Mouse (Mus musculus): ENCODE results near the gene Aldh3b2. TPM values are rescaled to one million over a fixed set of nuclear protein-coding genes. Genes with fewer than 3 reads are reported as not detected.

Gene Aldh3b2
- polyA plus RNA-seq, 1 experiment from 2014 or later: 44.0 TPM

DNA sequence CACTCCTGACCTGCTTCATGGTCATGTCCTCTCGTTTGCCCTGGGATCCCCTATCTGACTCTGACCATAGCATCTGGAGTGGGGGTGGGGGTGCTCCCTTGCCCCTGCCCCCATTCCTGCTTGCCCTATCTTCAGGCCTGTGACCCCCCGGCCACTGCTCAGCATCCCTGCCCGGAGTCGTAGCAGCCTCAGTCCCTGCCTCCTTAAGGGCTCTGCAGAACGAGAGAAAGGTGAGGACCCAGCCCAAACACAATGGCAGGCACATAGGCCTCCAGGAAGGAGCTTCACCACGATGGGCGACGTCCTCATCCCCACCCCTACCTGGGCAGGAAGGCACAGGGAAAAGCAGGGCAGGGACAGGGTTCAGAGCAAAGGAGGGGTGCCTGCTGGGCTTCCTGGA lies 26.2 kb downstream of the Aldh3b2 start:
- no peak overlapping the region for H3K27ac ChIP-seq (ENCODE audit: low read length)
- H3K9ac ChIP-seq (ENCODE audit: low read length): no peak overlapping the region
- H3K4me2 ChIP-seq (ENCODE audit: low read depth, low read length): no peak overlapping the region
- no peak for ATAC-seq (ENCODE audit: insufficient read depth, low FRiP score)
- peaks cover 16% of the 10 kb centered on the region for H3K4me1 ChIP-seq (ENCODE audit: control insufficient read depth, insufficient read depth, low read length)
- H3K36me3 ChIP-seq (ENCODE audit: control insufficient read depth, insufficient read depth, low read length): no peaks in the 10 kb centered on the region
- no peaks in the 10 kb centered on the region for H3K27me3 ChIP-seq (ENCODE audit: control insufficient read depth, insufficient read depth, low read length)
- WGBS: 70% methylated on average over 8 of the region's 8 CpGs
- H3K9me3 ChIP-seq (replicated peaks; ENCODE audit: control insufficient read depth, low read length): no peaks in the 10 kb centered on the region
- no peak overlapping the region for H3K4me3 ChIP-seq (replicated peaks; ENCODE audit: low read length)

DNA sequence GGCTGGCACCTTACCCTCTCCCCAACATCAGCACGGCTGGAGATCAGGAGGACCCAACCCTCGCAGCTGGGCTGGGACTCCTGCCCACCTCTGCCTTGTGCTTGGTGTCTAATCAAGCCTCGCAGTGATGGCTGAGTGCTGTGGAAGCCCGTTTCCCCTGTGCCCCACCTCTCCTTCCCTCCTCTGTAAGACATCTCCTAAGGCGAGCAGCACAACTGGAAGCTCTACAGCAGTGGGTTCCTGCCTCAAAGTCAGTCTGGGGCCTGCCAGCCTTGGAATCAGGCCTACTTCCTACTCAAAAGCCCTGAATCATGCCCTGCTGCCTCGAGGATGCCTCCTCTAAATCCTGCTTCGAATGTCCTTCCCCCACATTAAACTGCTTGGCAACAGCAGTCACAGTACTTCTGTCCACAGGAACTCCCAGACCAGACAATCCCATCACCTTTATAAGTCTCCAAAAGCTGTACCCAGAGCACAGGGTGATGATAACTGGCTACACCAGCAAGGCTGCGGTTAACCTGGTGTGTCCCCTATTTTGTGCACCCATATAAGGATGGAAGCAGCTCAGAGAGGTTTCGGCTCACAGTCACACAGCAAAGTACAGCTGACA lies 27.1 kb downstream of the Aldh3b2 start:
- 85% methylated on average over 9 of the region's 9 CpGs for WGBS
- Histone ChIP-seq H3K9ac (ENCODE audit: low read length) (peak overlapping the region; percentile 91), H3K4me2 (ENCODE audit: low read depth, low read length) (peak overlapping the region; percentile 82), H3K27ac (ENCODE audit: low read length) (0 out of 2 replicates have a peak overlapping the region, but pooled peaks have one; percentile 97), H3K4me1 (ENCODE audit: control insufficient read depth, insufficient read depth, low read length) (peaks cover 16% of the 10 kb centered on the region), H3K27me3 (ENCODE audit: control insufficient read depth, insufficient read depth, low read length) (no peaks in the 10 kb centered on the region), H3K9me3 (replicated peaks; ENCODE audit: control insufficient read depth, low read length) (no peaks in the 10 kb centered on the region), H3K36me3 (ENCODE audit: control insufficient read depth, insufficient read depth, low read length) (no peaks in the 10 kb centered on the region), H3K4me3 (replicated peaks; ENCODE audit: low read length) (peak overlapping the region; percentile 87)
- no peak for ATAC-seq (ENCODE audit: insufficient read depth, low FRiP score)

DNA sequence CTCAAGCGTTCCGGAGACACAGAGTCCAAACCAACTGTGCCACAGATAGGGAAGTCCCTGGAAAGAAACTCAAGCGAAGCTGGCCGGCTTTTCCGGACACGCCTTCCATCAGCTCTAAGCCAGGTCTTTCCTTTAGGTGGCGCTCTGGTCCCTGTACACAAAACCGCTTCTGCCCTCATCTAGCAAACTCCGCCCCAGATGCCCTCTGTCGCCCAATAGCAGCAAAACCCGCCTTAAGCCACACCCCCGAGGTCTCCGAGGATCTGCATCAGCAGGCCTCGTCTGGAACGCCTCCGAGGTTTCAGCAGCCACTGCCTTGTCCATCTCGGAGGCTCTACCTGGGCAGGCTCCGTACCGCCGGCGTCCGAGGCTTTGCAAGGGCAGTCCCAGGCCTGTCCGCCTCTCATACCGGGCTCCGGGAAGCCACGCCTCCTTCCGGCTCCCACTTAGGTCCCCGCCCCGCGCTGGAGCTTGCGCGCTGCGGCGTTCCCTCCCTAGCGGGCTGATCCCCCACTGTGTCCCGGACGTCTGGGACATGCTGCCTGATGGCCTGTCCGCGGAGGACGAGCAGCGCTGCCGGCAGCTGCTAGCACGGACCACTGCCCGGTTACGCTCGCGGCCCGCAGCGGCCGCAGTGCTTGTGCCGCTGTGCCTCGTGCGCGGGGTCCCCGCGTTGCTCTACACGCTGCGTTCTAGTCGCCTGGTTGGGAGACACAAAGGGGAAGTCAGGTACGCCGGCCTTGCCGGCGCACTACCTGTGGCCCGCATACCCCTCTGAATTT lies 28.2 kb downstream of the Aldh3b2 start, which contains the start of the genes Nudt8 and Gm49405:
Gene Nudt8 (plus strand): TSS at position 462 of the 782 bp plus-strand sequence.
Gene Gm49405 (plus strand): TSS at position 508 of the 782 bp plus-strand sequence.
- Histone ChIP-seq H3K27ac (ENCODE audit: low read length) (peak within 1 kb of the TSS; percentile 97), H3K9me3 (replicated peaks; ENCODE audit: control insufficient read depth, low read length) (no peaks in the 10 kb centered on the region), H3K4me2 (ENCODE audit: low read depth, low read length) (peak within 1 kb of the TSS; percentile 82), H3K4me3 (replicated peaks; ENCODE audit: low read length) (peak within 1 kb of the TSS; percentile 87), H3K9ac (ENCODE audit: low read length) (peak within 1 kb of the TSS; percentile 91), H3K27me3 (ENCODE audit: control insufficient read depth, insufficient read depth, low read length) (no peaks in the 10 kb centered on the region), H3K36me3 (ENCODE audit: control insufficient read depth, insufficient read depth, low read length) (no peaks in the 10 kb centered on the region), H3K4me1 (ENCODE audit: control insufficient read depth, insufficient read depth, low read length) (peaks cover 16% of the 10 kb centered on the region)
- ATAC-seq (ENCODE audit: insufficient read depth, low FRiP score): peak; percentile 93
- under 1% methylated on average over 64 of the region's 64 CpGs for WGBS

DNA sequence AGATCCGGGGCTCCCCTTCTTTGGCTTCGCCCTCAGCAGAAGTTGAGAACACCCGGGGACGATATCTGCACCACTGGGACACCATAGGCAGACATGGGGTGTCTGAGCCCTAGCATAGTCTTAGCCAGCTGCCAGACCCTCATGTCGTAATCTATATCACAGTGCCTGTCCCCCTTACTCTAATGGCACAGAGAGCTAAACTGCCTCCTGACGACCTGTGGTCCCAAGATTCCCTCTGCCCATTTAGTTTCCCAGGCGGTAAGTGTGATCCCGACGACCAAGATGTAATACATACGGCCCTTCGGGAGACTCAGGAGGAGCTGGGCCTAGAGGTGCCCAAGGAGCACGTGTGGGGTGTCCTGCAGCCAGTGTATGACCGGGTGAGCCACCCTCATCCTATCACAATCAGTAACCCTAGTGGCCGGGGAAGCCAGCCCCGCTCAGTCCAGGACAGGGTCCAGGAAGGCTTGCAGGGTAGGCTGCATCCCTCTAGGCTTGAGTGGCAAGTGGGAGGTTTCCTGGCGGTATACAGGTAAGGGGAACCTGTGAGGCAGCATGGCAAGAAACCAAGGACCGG lies 28.9 kb downstream of the Aldh3b2 start:
- Histone ChIP-seq H3K9ac (ENCODE audit: low read length) (peak overlapping the region; percentile 91), H3K27me3 (ENCODE audit: control insufficient read depth, insufficient read depth, low read length) (no peaks in the 10 kb centered on the region), H3K4me2 (ENCODE audit: low read depth, low read length) (peak overlapping the region; percentile 82), H3K9me3 (replicated peaks; ENCODE audit: control insufficient read depth, low read length) (no peaks in the 10 kb centered on the region), H3K4me3 (replicated peaks; ENCODE audit: low read length) (peak overlapping the region; percentile 87), H3K36me3 (ENCODE audit: control insufficient read depth, insufficient read depth, low read length) (no peaks in the 10 kb centered on the region), H3K4me1 (ENCODE audit: control insufficient read depth, insufficient read depth, low read length) (peaks cover 16% of the 10 kb centered on the region), H3K27ac (ENCODE audit: low read length) (peak overlapping the region; percentile 97)
- 11% methylated on average over 17 of the region's 17 CpGs for WGBS
- ATAC-seq (ENCODE audit: insufficient read depth, low FRiP score): no peak

DNA sequence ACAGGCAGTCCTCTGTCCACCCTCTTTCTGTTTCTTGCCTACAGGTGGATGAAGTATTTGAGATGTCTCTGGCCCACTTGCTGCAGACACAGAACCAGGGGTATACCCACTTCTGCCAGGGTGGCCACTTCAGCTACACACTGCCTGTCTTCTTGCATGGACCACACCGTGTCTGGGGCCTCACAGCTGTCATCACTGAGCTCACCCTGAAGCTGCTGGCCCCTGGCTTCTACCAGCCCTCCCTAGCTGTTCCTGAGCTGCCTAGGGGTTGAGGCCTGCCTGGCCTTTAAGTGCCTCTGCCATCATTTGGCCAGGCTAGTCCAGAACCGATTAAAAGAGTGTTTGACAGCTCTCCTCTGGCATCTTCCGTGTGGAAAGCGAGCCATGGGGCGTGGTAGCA lies 29.6 kb downstream of the Aldh3b2 start:
- Histone ChIP-seq H3K4me1 (ENCODE audit: control insufficient read depth, insufficient read depth, low read length) (peaks cover 16% of the 10 kb centered on the region), H3K36me3 (ENCODE audit: control insufficient read depth, insufficient read depth, low read length) (no peaks in the 10 kb centered on the region), H3K9me3 (replicated peaks; ENCODE audit: control insufficient read depth, low read length) (no peaks in the 10 kb centered on the region), H3K9ac (ENCODE audit: low read length) (peak overlapping the region; percentile 43; the same call in 1 of the 2 replicates), H3K4me3 (replicated peaks; ENCODE audit: low read length) (no peak overlapping the region), H3K4me2 (ENCODE audit: low read depth, low read length) (no peak overlapping the region), H3K27me3 (ENCODE audit: control insufficient read depth, insufficient read depth, low read length) (no peaks in the 10 kb centered on the region), H3K27ac (ENCODE audit: low read length) (no peak overlapping the region)
- WGBS: 77% methylated on average over 5 of the region's 5 CpGs
- no peak for ATAC-seq (ENCODE audit: insufficient read depth, low FRiP score)

DNA sequence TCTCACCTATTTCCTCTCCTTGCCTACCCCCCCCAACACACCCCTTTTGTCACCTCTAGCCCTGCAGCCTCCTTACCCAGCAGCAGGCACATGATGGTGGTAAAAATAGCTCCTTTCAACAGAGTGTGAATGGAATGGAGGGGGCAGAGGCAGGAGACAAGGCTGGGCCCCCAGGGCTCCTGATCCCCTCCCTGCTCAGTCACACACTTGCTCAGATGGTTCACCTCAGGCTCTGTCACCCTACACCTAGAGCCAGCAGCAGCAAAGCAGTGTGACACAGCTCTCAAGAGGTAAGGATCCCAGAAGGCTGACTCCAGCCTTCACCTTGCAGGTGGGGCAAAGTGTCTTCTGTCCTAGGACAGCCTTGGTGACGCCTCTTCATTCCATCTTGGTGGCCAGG lies 31.0 kb downstream of the Aldh3b2 start, which contains the start of gene Doc2g:
Gene Doc2g (plus strand): TSS at position 202 of the 400 bp plus-strand sequence.
- no peak within 1 kb of the TSS for H3K9ac ChIP-seq (ENCODE audit: low read length)
- H3K9me3 ChIP-seq (replicated peaks; ENCODE audit: control insufficient read depth, low read length): no peaks in the 10 kb centered on the region
- no peak within 1 kb of the TSS for H3K27ac ChIP-seq (ENCODE audit: low read length)
- H3K4me1 ChIP-seq (ENCODE audit: control insufficient read depth, insufficient read depth, low read length): peaks cover 16% of the 10 kb centered on the region
- peaks cover 6% of the 10 kb centered on the region; the same call in 1 of the 2 replicates for H3K36me3 ChIP-seq (ENCODE audit: control insufficient read depth, insufficient read depth, low read length)
- no peak within 1 kb of the TSS for H3K4me2 ChIP-seq (ENCODE audit: low read depth, low read length)
- no peaks in the 10 kb centered on the region for H3K27me3 ChIP-seq (ENCODE audit: control insufficient read depth, insufficient read depth, low read length)
- no peak for ATAC-seq (ENCODE audit: insufficient read depth, low FRiP score)
- WGBS: 58% methylated on average over 1 of the region's 1 CpGs
- no peak within 1 kb of the TSS for H3K4me3 ChIP-seq (replicated peaks; ENCODE audit: low read length)

DNA sequence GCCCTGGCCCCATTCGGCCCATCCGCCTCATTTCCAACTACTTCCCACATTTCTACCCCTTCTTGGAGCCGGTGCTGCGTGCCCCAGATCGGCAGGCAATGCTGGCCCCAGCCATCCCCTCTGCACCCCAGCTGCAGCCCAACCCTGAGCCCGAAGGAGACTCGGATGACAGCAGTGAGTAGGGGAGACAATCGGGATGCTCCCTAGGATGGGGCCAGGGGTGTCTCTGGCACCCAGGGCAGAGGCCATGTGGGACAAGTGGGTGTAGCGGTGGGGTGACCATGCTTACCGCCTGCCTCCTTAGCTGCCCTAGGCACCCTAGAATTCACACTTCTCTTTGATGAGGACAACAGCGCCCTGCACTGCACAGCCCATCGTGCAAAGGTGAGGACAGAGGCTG lies 31.5 kb downstream of the Aldh3b2 start:
- H3K4me3 ChIP-seq (replicated peaks; ENCODE audit: low read length): no peak overlapping the region
- WGBS: 68% methylated on average over 12 of the region's 12 CpGs
- H3K36me3 ChIP-seq (ENCODE audit: control insufficient read depth, insufficient read depth, low read length): peaks cover 6% of the 10 kb centered on the region; the same call in 1 of the 2 replicates
- H3K4me2 ChIP-seq (ENCODE audit: low read depth, low read length): no peak overlapping the region
- ATAC-seq (ENCODE audit: insufficient read depth, low FRiP score): no peak
- peaks cover 16% of the 10 kb centered on the region for H3K4me1 ChIP-seq (ENCODE audit: control insufficient read depth, insufficient read depth, low read length)
- no peaks in the 10 kb centered on the region for H3K27me3 ChIP-seq (ENCODE audit: control insufficient read depth, insufficient read depth, low read length)
- no peak overlapping the region for H3K9ac ChIP-seq (ENCODE audit: low read length)
- H3K9me3 ChIP-seq (replicated peaks; ENCODE audit: control insufficient read depth, low read length): no peaks in the 10 kb centered on the region
- H3K27ac ChIP-seq (ENCODE audit: low read length): no peak overlapping the region

DNA sequence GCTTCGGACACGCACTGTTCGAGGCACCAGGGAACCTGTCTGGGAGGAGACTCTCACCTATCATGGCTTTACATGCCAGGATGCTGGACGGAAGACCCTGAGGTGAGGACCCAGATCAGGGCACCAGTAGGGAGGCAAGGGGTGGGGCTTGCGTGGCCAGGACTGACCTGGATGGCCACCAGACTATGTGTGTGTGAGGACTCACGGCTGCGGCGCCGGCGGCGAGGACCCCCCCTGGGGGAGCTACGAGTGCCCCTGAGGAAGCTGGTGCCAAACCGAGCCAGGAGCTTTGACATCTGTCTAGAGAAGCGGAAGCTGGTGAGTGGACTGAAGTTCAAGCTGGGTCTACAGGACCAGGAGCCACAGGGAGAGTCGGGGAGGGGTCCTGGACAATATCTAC lies 32.2 kb downstream of the Aldh3b2 start:
- Histone ChIP-seq H3K9me3 (replicated peaks; ENCODE audit: control insufficient read depth, low read length) (no peaks in the 10 kb centered on the region), H3K27ac (ENCODE audit: low read length) (no peak overlapping the region), H3K4me3 (replicated peaks; ENCODE audit: low read length) (no peak overlapping the region), H3K4me1 (ENCODE audit: control insufficient read depth, insufficient read depth, low read length) (peaks cover 16% of the 10 kb centered on the region), H3K4me2 (ENCODE audit: low read depth, low read length) (no peak overlapping the region), H3K9ac (ENCODE audit: low read length) (no peak overlapping the region), H3K27me3 (ENCODE audit: control insufficient read depth, insufficient read depth, low read length) (no peaks in the 10 kb centered on the region), H3K36me3 (ENCODE audit: control insufficient read depth, insufficient read depth, low read length) (peaks cover 6% of the 10 kb centered on the region; the same call in 1 of the 2 replicates)
- 85% methylated on average over 15 of the region's 15 CpGs for WGBS
- ATAC-seq (ENCODE audit: insufficient read depth, low FRiP score): no peak

DNA sequence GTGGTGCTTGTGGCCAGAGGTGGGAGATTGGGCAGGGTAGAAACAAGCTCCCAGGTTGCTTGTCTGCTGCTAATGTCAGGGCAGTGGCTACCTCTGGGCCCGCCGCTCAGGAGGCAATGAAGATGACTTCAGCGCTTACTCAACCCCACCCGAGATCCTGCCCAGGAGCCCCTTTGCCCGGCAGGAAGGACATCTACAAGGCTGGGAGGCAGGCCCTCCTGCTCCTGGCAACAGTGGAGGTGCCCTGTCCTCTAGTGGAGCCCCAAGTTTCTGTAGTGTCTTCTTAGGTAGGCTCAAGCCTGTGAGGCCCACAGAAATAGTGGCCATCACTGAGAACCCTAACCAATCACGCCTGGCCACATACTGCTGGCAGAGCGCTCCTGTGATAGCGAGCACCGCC lies 33.0 kb downstream of the Aldh3b2 start:
- no peak for ATAC-seq (ENCODE audit: insufficient read depth, low FRiP score)
- peaks cover 12% of the 10 kb centered on the region for H3K4me1 ChIP-seq (ENCODE audit: control insufficient read depth, insufficient read depth, low read length)
- WGBS: 91% methylated on average over 9 of the region's 9 CpGs
- peaks cover 12% of the 10 kb centered on the region; the same call in 1 of the 2 replicates for H3K36me3 ChIP-seq (ENCODE audit: control insufficient read depth, insufficient read depth, low read length)
- no peak overlapping the region for H3K27ac ChIP-seq (ENCODE audit: low read length)
- H3K4me2 ChIP-seq (ENCODE audit: low read depth, low read length): no peak overlapping the region
- no peak overlapping the region for H3K4me3 ChIP-seq (replicated peaks; ENCODE audit: low read length)
- H3K9ac ChIP-seq (ENCODE audit: low read length): no peak overlapping the region
- H3K9me3 ChIP-seq (replicated peaks; ENCODE audit: control insufficient read depth, low read length): no peaks in the 10 kb centered on the region
- no peaks in the 10 kb centered on the region for H3K27me3 ChIP-seq (ENCODE audit: control insufficient read depth, insufficient read depth, low read length)
